Mouse (Mus musculus): ENCODE results near the gene Gm10563. TPM values are rescaled to one million over a fixed set of nuclear protein-coding genes. Genes with fewer than 3 reads are reported as not detected.
A peak's percentile ranks its signal among the peaks of the same experiment; 100 is the strongest.

Gene Gm10563
- total RNA-seq, 2 experiments from 2014 or later: not detected

- ATAC-seq (replicated peaks; ENCODE audit: poor library complexity): peak; percentile 35
Observed at GRCm38 (mm10) chr4:155568170-155568569, 77.0 kb downstream of the Gm10563 start.

DNA sequence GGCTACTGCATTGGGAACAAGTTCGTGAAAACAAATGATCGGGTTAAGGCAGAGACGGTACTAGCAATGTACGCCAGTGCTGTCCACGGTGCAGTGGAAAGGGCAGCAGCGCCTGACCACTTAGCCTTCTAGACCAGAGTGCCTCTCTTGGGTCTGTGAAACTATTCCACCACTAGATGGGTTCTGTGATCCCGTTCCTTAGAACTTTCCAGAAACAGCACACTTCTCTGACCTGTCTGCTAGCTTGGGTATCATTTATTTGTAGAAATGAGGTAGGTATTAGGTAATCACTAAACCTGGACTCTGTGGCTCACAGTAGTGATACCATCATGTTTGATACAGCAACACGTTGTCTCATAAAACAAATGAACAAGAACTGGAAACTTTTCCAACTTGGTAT, 78.7 kb downstream of the Gm10563 start:
- ATAC-seq (replicated peaks; ENCODE audit: poor library complexity): no peak

Other genes with a start within 250 kb of the Gm10563 start
- not detected in 2 replicates for gene Gabrd, start 247.3 kb downstream of the Gm10563 start, total RNA-seq (2015)
- 0.14 TPM in 1 of 2 replicates, not detected in the other for gene Gabrd, start 247.3 kb downstream of the Gm10563 start, total RNA-seq (2017)
- 0.22 TPM in 1 of 2 replicates, not detected in the other for gene Cfap74, start 236.2 kb downstream of the Gm10563 start, total RNA-seq (2015)
- 0.47 TPM in 1 of 2 replicates, not detected in the other for gene Cfap74, start 236.2 kb downstream of the Gm10563 start, total RNA-seq (2017)
- gene Tmem52, start 176.3 kb downstream of the Gm10563 start, total RNA-seq (2015): 0.15 TPM in 1 of 2 replicates, not detected in the other
- not detected in 2 replicates for gene Tmem52, start 176.3 kb downstream of the Gm10563 start, total RNA-seq (2017)
- gene Gnb1, start 154.0 kb downstream of the Gm10563 start, total RNA-seq (2015): 230 and 233 TPM in 2 replicates
- gene Gnb1, start 154.0 kb downstream of the Gm10563 start, total RNA-seq (2017): 165 and 170 TPM in 2 replicates
- gene Nadk, start 83.0 kb downstream of the Gm10563 start, total RNA-seq (2015): 78.5 and 79.7 TPM in 2 replicates
- gene Nadk, start 83.0 kb downstream of the Gm10563 start, total RNA-seq (2017): 71.3 and 72.4 TPM in 2 replicates
- 16.8 and 20.2 TPM in 2 replicates for gene Slc35e2, start 44.0 kb downstream of the Gm10563 start, total RNA-seq (2015)
- 8.9 and 11.0 TPM in 2 replicates for gene Slc35e2, start 44.0 kb downstream of the Gm10563 start, total RNA-seq (2017)
- gene Cdk11b, start 20.6 kb downstream of the Gm10563 start, total RNA-seq (2015): 34.5 and 39.3 TPM in 2 replicates
- 50.7 and 56.0 TPM in 2 replicates for gene Cdk11b, start 20.6 kb downstream of the Gm10563 start, total RNA-seq (2017)
- 0.12 and 0.20 TPM in 2 replicates for gene Mmp23, start 8.0 kb upstream of the Gm10563 start, total RNA-seq (2015)
- gene Mmp23, start 8.0 kb upstream of the Gm10563 start, total RNA-seq (2017): not detected in 2 replicates
- gene Mib2, start 23.8 kb upstream of the Gm10563 start, total RNA-seq (2015): 3.1 and 3.6 TPM in 2 replicates
- gene Mib2, start 23.8 kb upstream of the Gm10563 start, total RNA-seq (2017): 19.7 and 24.5 TPM in 2 replicates
- 2.2 and 2.4 TPM in 2 replicates for gene Fndc10, start 48.9 kb upstream of the Gm10563 start, total RNA-seq (2015)
- gene Fndc10, start 48.9 kb upstream of the Gm10563 start, total RNA-seq (2017): 1.6 and 2.6 TPM in 2 replicates
- gene Ssu72, start 59.4 kb upstream of the Gm10563 start, total RNA-seq (2015): 90.2 and 93.9 TPM in 2 replicates
- gene Ssu72, start 59.4 kb upstream of the Gm10563 start, total RNA-seq (2017): 101 and 105 TPM in 2 replicates
- 0.37 and 0.44 TPM in 2 replicates for gene Tmem240, start 89.4 kb upstream of the Gm10563 start, total RNA-seq (2015)
- gene Tmem240, start 89.4 kb upstream of the Gm10563 start, total RNA-seq (2017): 0.04 and 0.57 TPM in 2 replicates
- gene Atad3a, start 115.7 kb upstream of the Gm10563 start, total RNA-seq (2015): 57.0 and 58.9 TPM in 2 replicates
- gene Atad3a, start 115.7 kb upstream of the Gm10563 start, total RNA-seq (2017): 69.8 and 90.6 TPM in 2 replicates
- 0.22 and 0.37 TPM in 2 replicates for gene Vwa1, start 129.3 kb upstream of the Gm10563 start, total RNA-seq (2015)
- 0.24 and 0.42 TPM in 2 replicates for gene Vwa1, start 129.3 kb upstream of the Gm10563 start, total RNA-seq (2017)
- not detected in 2 replicates for gene Tmem88b, start 140.5 kb upstream of the Gm10563 start, total RNA-seq (2015)
- gene Tmem88b, start 140.5 kb upstream of the Gm10563 start, total RNA-seq (2017): not detected in 2 replicates
- gene Ankrd65, start 145.0 kb upstream of the Gm10563 start, total RNA-seq (2015): not detected in 2 replicates
- gene Ankrd65, start 145.0 kb upstream of the Gm10563 start, total RNA-seq (2017): not detected in 2 replicates
- 203 and 210 TPM in 2 replicates for gene Mrpl20, start 157.5 kb upstream of the Gm10563 start, total RNA-seq (2015)
- gene Mrpl20, start 157.5 kb upstream of the Gm10563 start, total RNA-seq (2017): 70.0 and 102 TPM in 2 replicates
- gene Ccnl2, start 167.1 kb upstream of the Gm10563 start, total RNA-seq (2015): 54.0 and 63.6 TPM in 2 replicates
- 80.8 and 88.0 TPM in 2 replicates for gene Ccnl2, start 167.1 kb upstream of the Gm10563 start, total RNA-seq (2017)
- gene Aurkaip1, start 185.9 kb upstream of the Gm10563 start, total RNA-seq (2015): 107 and 111 TPM in 2 replicates
- 128 and 137 TPM in 2 replicates for gene Aurkaip1, start 185.9 kb upstream of the Gm10563 start, total RNA-seq (2017)
- not detected in 2 replicates for gene Mxra8, start 194.3 kb upstream of the Gm10563 start, total RNA-seq (2015)
- not detected in 2 replicates for gene Mxra8, start 194.3 kb upstream of the Gm10563 start, total RNA-seq (2017)
- gene Dvl1, start 202.0 kb upstream of the Gm10563 start, total RNA-seq (2015): 9.6 and 9.9 TPM in 2 replicates
- 12.8 and 13.0 TPM in 2 replicates for gene Dvl1, start 202.0 kb upstream of the Gm10563 start, total RNA-seq (2017)
- gene Tas1r3, start 218.0 kb upstream of the Gm10563 start, total RNA-seq (2015): 0.07 and 0.10 TPM in 2 replicates
- 0.17 TPM in 2 replicates for gene Tas1r3, start 218.0 kb upstream of the Gm10563 start, total RNA-seq (2017)
- gene Cptp, start 224.0 kb upstream of the Gm10563 start, total RNA-seq (2015): 7.6 and 7.8 TPM in 2 replicates
- 8.8 and 9.2 TPM in 2 replicates for gene Cptp, start 224.0 kb upstream of the Gm10563 start, total RNA-seq (2017)
- 26.8 and 47.5 TPM in 2 replicates for gene Ints11, start 224.1 kb upstream of the Gm10563 start, total RNA-seq (2015)
- 28.5 and 35.9 TPM in 2 replicates for gene Ints11, start 224.1 kb upstream of the Gm10563 start, total RNA-seq (2017)
- 18.7 and 22.5 TPM in 2 replicates for gene Pusl1, start 246.4 kb upstream of the Gm10563 start, total RNA-seq (2015)
- gene Pusl1, start 246.4 kb upstream of the Gm10563 start, total RNA-seq (2017): 19.3 and 33.7 TPM in 2 replicates
- gene Acap3, start 246.4 kb upstream of the Gm10563 start, total RNA-seq (2015): 7.9 and 8.3 TPM in 2 replicates
- 6.2 and 6.7 TPM in 2 replicates for gene Acap3, start 246.4 kb upstream of the Gm10563 start, total RNA-seq (2017)

Data from megakaryocyte progenitor cell, adult 5-6 weeks (primary cell).